Mouse (Mus musculus): Measurements from ENCODE around the gene Gm20696. TPM values are rescaled to one million over a fixed set of nuclear protein-coding genes. Genes with fewer than 3 reads are reported as not detected.

Gene Gm20696
- polyA plus RNA-seq, 1 experiment from 2014 or later, result 2.7 TPM

GRCm38 (mm10) chr6:99433006-99433405 is 233.6 kb downstream of the Gm20696 start:
- Histone ChIP-seq H3K4me1 (replicated peaks) (no peaks in the 10 kb centered on the region; the same call in 1 of the 2 replicates), H3K9ac (no peak overlapping the region), H3K36me3 (no peaks in the 10 kb centered on the region), H3K27me3 (replicated peaks) (no peaks in the 10 kb centered on the region), H3K4me2 (replicated peaks) (no peak overlapping the region), H3K4me3 (replicated peaks) (no peak overlapping the region), H3K27ac (no peak overlapping the region), H3K9me3 (no peaks in the 10 kb centered on the region)
- WGBS, result 93% methylated on average over 9 of the region's 9 CpGs
- ATAC-seq, result no peak

- Histone ChIP-seq H3K9me3 (no peaks in the 10 kb centered on the region), H3K27me3 (replicated peaks) (no peaks in the 10 kb centered on the region), H3K4me2 (replicated peaks) (no peak overlapping the region), H3K9ac (no peak overlapping the region), H3K27ac (no peak overlapping the region), H3K36me3 (no peaks in the 10 kb centered on the region), H3K4me1 (replicated peaks) (no peaks in the 10 kb centered on the region; the same call in 1 of the 2 replicates), H3K4me3 (replicated peaks) (no peak overlapping the region)
- WGBS, result 68% methylated on average over 4 of the region's 4 CpGs
- no peak for ATAC-seq
Observed at GRCm38 (mm10) chr6:99431941-99432340, 234.7 kb downstream of the Gm20696 start.

- H3K9me3 ChIP-seq, result no peaks in the 10 kb centered on the region
- H3K36me3 ChIP-seq, result no peaks in the 10 kb centered on the region
- no peak overlapping the region for H3K4me3 ChIP-seq (replicated peaks)
- no peak overlapping the region for H3K4me2 ChIP-seq (replicated peaks)
- H3K4me1 ChIP-seq (replicated peaks), result peaks cover under 1% of the 10 kb centered on the region
- H3K27me3 ChIP-seq (replicated peaks), result no peaks in the 10 kb centered on the region
- WGBS, result 91% methylated on average over 14 of the region's 14 CpGs
- no peak overlapping the region for H3K9ac ChIP-seq
- no peak overlapping the region for H3K27ac ChIP-seq
- ATAC-seq, result no peak
Observed at GRCm38 (mm10) chr6:99430560-99430959, 236.0 kb downstream of the Gm20696 start.

- H3K27me3 ChIP-seq (replicated peaks), result no peaks in the 10 kb centered on the region
- WGBS, result 73% methylated on average over 16 of the region's 16 CpGs
- no peak overlapping the region for H3K9ac ChIP-seq
- H3K9me3 ChIP-seq, result no peaks in the 10 kb centered on the region
- H3K36me3 ChIP-seq, result no peaks in the 10 kb centered on the region
- no peak for ATAC-seq
- H3K4me3 ChIP-seq (replicated peaks), result no peak overlapping the region
- no peak overlapping the region for H3K4me2 ChIP-seq (replicated peaks)
- peaks cover 6% of the 10 kb centered on the region for H3K4me1 ChIP-seq (replicated peaks)
- no peak overlapping the region for H3K27ac ChIP-seq
Observed at GRCm38 (mm10) chr6:99429378-99430131, 237.0 kb downstream of the Gm20696 start.

- Histone ChIP-seq H3K4me1 (replicated peaks) (peaks cover 6% of the 10 kb centered on the region), H3K4me3 (replicated peaks) (no peak overlapping the region), H3K27me3 (replicated peaks) (no peaks in the 10 kb centered on the region), H3K36me3 (no peaks in the 10 kb centered on the region), H3K4me2 (replicated peaks) (no peak overlapping the region), H3K9me3 (no peaks in the 10 kb centered on the region), H3K27ac (no peak overlapping the region), H3K9ac (no peak overlapping the region)
- ATAC-seq, result no peak
- 85% methylated on average over 1 of the region's 2 CpGs for WGBS
Observed at GRCm38 (mm10) chr6:99428961-99429360, 237.6 kb downstream of the Gm20696 start.

- no peak for ATAC-seq
- no peak overlapping the region for H3K4me3 ChIP-seq (replicated peaks)
- H3K27ac ChIP-seq, result no peak overlapping the region
- WGBS, result 75% methylated on average over 4 of the region's 4 CpGs
- H3K9ac ChIP-seq, result no peak overlapping the region
- no peaks in the 10 kb centered on the region for H3K36me3 ChIP-seq
- no peaks in the 10 kb centered on the region for H3K9me3 ChIP-seq
- H3K27me3 ChIP-seq (replicated peaks), result no peaks in the 10 kb centered on the region
- peaks cover 6% of the 10 kb centered on the region for H3K4me1 ChIP-seq (replicated peaks)
- H3K4me2 ChIP-seq (replicated peaks), result no peak overlapping the region
Observed at GRCm38 (mm10) chr6:99427301-99427700, 239.3 kb downstream of the Gm20696 start.

- WGBS, result 56% methylated on average over 3 of the region's 3 CpGs
- Histone ChIP-seq H3K9me3 (no peaks in the 10 kb centered on the region), H3K4me3 (replicated peaks) (no peak overlapping the region)
Observed at GRCm38 (mm10) chr6:99425044-99425443, 241.6 kb downstream of the Gm20696 start.

GRCm38 (mm10) chr6:99420666-99421065 is 245.9 kb downstream of the Gm20696 start:
- no peak overlapping the region for H3K4me3 ChIP-seq (replicated peaks)
- no peaks in the 10 kb centered on the region for H3K36me3 ChIP-seq
- no peaks in the 10 kb centered on the region for H3K9me3 ChIP-seq
- H3K27me3 ChIP-seq (replicated peaks), result no peaks in the 10 kb centered on the region
- no peak overlapping the region for H3K9ac ChIP-seq
- WGBS, result 78% methylated on average over 8 of the region's 8 CpGs
- no peak overlapping the region for H3K4me2 ChIP-seq (replicated peaks)
- H3K4me1 ChIP-seq (replicated peaks), result peaks cover 6% of the 10 kb centered on the region; the same call in 1 of the 2 replicates
- no peak overlapping the region for H3K27ac ChIP-seq
- no peak for ATAC-seq

More at GRCm38 (mm10) chr6:99425044-99425443, 241.6 kb downstream of the Gm20696 start:
- Histone ChIP-seq H3K4me2 (replicated peaks) (no peak overlapping the region), H3K27ac (no peak overlapping the region), H3K27me3 (replicated peaks) (no peaks in the 10 kb centered on the region), H3K4me1 (replicated peaks) (peaks cover 6% of the 10 kb centered on the region), H3K9ac (no peak overlapping the region), H3K36me3 (no peaks in the 10 kb centered on the region)
- ATAC-seq, result peak; percentile 41

- Histone ChIP-seq H3K4me2 (replicated peaks) (no peak overlapping the region), H3K27me3 (replicated peaks) (no peaks in the 10 kb centered on the region), H3K27ac (no peak overlapping the region), H3K4me1 (replicated peaks) (peaks cover 9% of the 10 kb centered on the region), H3K4me3 (replicated peaks) (no peak overlapping the region), H3K9ac (no peak overlapping the region), H3K36me3 (no peaks in the 10 kb centered on the region), H3K9me3 (no peaks in the 10 kb centered on the region)
- ATAC-seq, result no peak
- WGBS, result 95% methylated on average over 6 of the region's 6 CpGs
Observed at GRCm38 (mm10) chr6:99412598-99412997, 254.0 kb downstream of the Gm20696 start.

GRCm38 (mm10) chr6:99409602-99410001 is 257.0 kb downstream of the Gm20696 start:
- Histone ChIP-seq H3K36me3 (no peaks in the 10 kb centered on the region), H3K9ac (no peak overlapping the region), H3K27ac (no peak overlapping the region), H3K4me2 (replicated peaks) (no peak overlapping the region), H3K4me1 (replicated peaks) (peaks cover 20% of the 10 kb centered on the region), H3K9me3 (no peaks in the 10 kb centered on the region), H3K4me3 (replicated peaks) (no peak overlapping the region), H3K27me3 (replicated peaks) (no peaks in the 10 kb centered on the region)
- ATAC-seq, result peak; percentile 60
- 69% methylated on average over 5 of the region's 5 CpGs for WGBS

- H3K9me3 ChIP-seq, result no peaks in the 10 kb centered on the region
Observed at GRCm38 (mm10) chr6:99408880-99409279, 257.7 kb downstream of the Gm20696 start.

GRCm38 (mm10) chr6:99403755-99404390 is 262.7 kb downstream of the Gm20696 start:
- no peak for ATAC-seq
- Histone ChIP-seq H3K27ac (no peak overlapping the region), H3K36me3 (no peaks in the 10 kb centered on the region), H3K9me3 (no peaks in the 10 kb centered on the region), H3K9ac (no peak overlapping the region), H3K4me3 (replicated peaks) (no peak overlapping the region), H3K4me1 (replicated peaks) (peaks cover 24% of the 10 kb centered on the region), H3K27me3 (replicated peaks) (no peaks in the 10 kb centered on the region), H3K4me2 (replicated peaks) (no peak overlapping the region)
- WGBS, result 75% methylated on average over 6 of the region's 6 CpGs

More at GRCm38 (mm10) chr6:99408880-99409279, 257.7 kb downstream of the Gm20696 start:
- H3K9ac ChIP-seq, result no peak overlapping the region
- no peak overlapping the region for H3K4me3 ChIP-seq (replicated peaks)
- no peak for ATAC-seq
- H3K4me1 ChIP-seq (replicated peaks), result peaks cover 20% of the 10 kb centered on the region
- no peak overlapping the region for H3K4me2 ChIP-seq (replicated peaks)
- no peaks in the 10 kb centered on the region for H3K27me3 ChIP-seq (replicated peaks)
- WGBS, result 60% methylated on average over 4 of the region's 4 CpGs
- H3K27ac ChIP-seq, result no peak overlapping the region
- H3K36me3 ChIP-seq, result no peaks in the 10 kb centered on the region

Measured in intestine, embryonic 15.5 days (tissue).